Mouse (Mus musculus): Measurements from ENCODE around the gene Spg21. TPM values are rescaled to one million over a fixed set of nuclear protein-coding genes. Genes with fewer than 3 reads are reported as not detected.

Gene Spg21
- 85.9 and 92.8 TPM in 2 replicates for polyA plus RNA-seq (2014; fragmentation: Nextera tagmentation; extraction: Ambion mirVana)

DNA sequence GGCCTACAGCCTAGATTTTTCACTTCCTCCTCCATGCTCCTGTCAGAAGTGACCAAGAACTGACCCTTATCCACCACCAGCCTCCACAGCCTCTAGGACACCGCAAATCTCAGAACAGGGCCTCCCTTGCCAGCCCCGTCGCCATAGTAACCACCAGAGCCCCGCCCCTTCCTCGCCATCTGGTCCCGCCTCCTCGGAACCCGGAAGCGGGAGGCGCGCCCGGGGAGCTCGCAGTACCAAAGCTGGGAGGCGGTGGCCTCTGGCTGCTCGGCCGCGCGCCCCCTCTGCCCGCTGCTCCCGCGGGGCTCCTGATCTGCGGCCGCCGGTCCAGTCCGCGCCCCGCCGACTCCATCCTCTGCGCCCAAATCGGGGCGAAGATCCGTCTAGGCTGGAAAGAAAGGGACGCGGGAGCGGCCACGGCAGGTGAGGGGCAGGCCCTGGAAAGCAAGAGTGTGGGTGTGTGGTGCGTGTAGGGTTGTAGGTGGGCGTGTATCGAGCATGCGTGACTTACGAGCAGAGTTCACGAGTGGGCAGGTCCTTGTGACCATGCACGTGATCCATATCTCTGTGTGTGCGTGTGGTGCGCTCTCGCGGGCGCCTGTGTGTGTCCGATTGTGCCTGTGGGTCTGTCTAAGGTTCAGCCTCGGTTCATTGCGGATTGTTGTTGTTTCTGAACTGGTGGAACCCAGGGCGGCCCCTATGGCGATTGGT, at the start of gene Spg21:
TSS of gene Spg21 (plus strand) at position 216 of the 711 bp plus-strand sequence.
- Histone ChIP-seq H3K9ac (ENCODE audit: low read length) (peak within 1 kb of the TSS; percentile 79), H3K4me1 (replicated peaks; ENCODE audit: control insufficient read depth, insufficient read depth, low read length) (peaks cover 15% of the 10 kb centered on the region), H3K4me3 (ENCODE audit: low read depth, low read length) (peak within 1 kb of the TSS; percentile 95), H3K9me3 (ENCODE audit: control insufficient read depth, low read length) (no peaks in the 10 kb centered on the region), H3K27me3 (replicated peaks; ENCODE audit: control insufficient read depth, insufficient read depth, low read length) (no peaks in the 10 kb centered on the region), H3K4me2 (ENCODE audit: low read length) (peak within 1 kb of the TSS; percentile 70), H3K27ac (ENCODE audit: low read depth) (peak within 1 kb of the TSS; percentile 79), H3K36me3 (ENCODE audit: control insufficient read depth, insufficient read depth, low read length) (no peaks in the 10 kb centered on the region; the same call in 1 of the 2 replicates)
- DNase-seq (ENCODE audit: low spot score) (peak; percentile 99), ATAC-seq (replicated peaks; ENCODE audit: low FRiP score, low TSS enrichment, low read depth) (peak; percentile 98)
- WGBS: under 1% methylated on average over 48 of the region's 53 CpGs

DNA sequence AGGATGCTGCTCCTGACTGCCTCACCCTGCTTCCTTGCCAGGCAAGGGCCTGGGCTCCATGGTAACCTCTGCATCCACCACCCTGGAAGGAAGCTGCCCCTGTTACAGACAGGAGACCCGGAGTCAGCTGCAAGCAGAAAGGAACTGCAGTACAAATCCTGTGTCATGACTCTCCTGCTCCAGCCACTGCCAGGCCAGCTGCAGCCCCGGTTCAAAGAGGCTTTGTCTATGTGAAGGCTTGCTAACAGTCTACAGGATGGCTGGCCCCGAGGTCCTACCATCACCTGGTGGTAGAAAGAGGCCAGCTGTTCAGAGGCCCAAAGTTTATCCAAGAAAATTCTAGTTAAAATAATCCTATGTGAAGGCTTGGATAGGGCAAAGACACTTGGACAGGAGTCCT, 49.4 kb upstream of the Spg21 start:
- DNase-seq (ENCODE audit: low spot score): no peak
- no peak overlapping the region for H3K27ac ChIP-seq (ENCODE audit: low read depth)

DNA sequence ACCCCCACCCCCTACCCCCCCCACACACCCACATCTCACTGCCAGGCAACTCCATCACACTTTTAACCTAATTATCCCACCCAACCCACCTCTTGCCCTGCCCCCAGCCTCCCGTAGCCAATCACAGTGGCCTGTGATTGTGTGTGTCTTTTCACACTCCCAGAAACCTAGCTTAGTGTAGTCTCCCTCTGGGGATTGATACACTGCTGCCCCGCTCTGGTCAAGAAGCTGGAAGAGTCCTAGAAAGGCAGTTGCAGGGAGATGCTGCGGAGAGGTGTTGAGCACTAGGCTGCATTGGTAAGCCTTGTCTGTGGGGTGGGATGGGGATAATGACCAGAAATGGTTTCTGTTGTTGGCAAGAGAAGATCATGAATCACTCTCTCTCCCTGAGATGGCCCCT, 43.0 kb upstream of the Spg21 start:
- H3K36me3 ChIP-seq (ENCODE audit: control insufficient read depth, insufficient read depth, low read length): no peaks in the 10 kb centered on the region
- WGBS: 23% methylated on average over 3 of the region's 3 CpGs
- DNase-seq (ENCODE audit: low spot score) (no peak), ATAC-seq (replicated peaks; ENCODE audit: low FRiP score, low TSS enrichment, low read depth) (no peak)
- no peaks in the 10 kb centered on the region for H3K9me3 ChIP-seq (ENCODE audit: control insufficient read depth, low read length)
- no peak overlapping the region for H3K4me2 ChIP-seq (ENCODE audit: low read length)
- no peak overlapping the region for H3K27ac ChIP-seq (ENCODE audit: low read depth)
- no peaks in the 10 kb centered on the region for H3K4me1 ChIP-seq (replicated peaks; ENCODE audit: control insufficient read depth, insufficient read depth, low read length)
- no peak overlapping the region for H3K9ac ChIP-seq (ENCODE audit: low read length)
- peaks cover 12% of the 10 kb centered on the region; the same call in 1 of the 2 replicates for H3K27me3 ChIP-seq (replicated peaks; ENCODE audit: control insufficient read depth, insufficient read depth, low read length)
- H3K4me3 ChIP-seq (ENCODE audit: low read depth, low read length): no peak overlapping the region

More for the DNA sequence above, 49.4 kb upstream of the Spg21 start:
- Histone ChIP-seq H3K9me3 (ENCODE audit: control insufficient read depth, low read length) (no peaks in the 10 kb centered on the region), H3K4me3 (ENCODE audit: low read depth, low read length) (no peak overlapping the region), H3K4me2 (ENCODE audit: low read length) (no peak overlapping the region), H3K9ac (ENCODE audit: low read length) (no peak overlapping the region), H3K36me3 (ENCODE audit: control insufficient read depth, insufficient read depth, low read length) (no peaks in the 10 kb centered on the region), H3K27me3 (replicated peaks; ENCODE audit: control insufficient read depth, insufficient read depth, low read length) (peaks cover 15% of the 10 kb centered on the region), H3K4me1 (replicated peaks; ENCODE audit: control insufficient read depth, insufficient read depth, low read length) (no peaks in the 10 kb centered on the region)
- 56% methylated on average over 3 of the region's 3 CpGs for WGBS
- ATAC-seq (replicated peaks; ENCODE audit: low FRiP score, low TSS enrichment, low read depth): no peak

DNA sequence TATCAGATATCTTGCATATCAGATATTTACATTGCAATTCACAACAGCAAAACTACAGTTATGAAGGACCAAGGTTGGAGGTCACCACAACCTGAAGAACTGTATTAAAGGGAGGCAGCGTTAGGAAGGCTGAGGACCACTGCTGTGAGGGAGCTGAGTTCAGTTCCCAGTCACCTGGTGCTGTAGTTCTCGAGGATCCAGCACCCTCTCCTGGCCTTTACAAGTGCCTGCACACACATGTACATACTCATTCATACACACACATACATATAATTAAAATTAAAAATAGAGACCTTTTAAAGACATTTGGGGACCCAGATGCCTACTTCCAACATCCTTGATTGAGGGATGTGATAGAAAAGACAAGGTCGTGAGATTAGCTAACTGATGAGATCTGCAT, 41.1 kb upstream of the Spg21 start:
- Histone ChIP-seq H3K9ac (ENCODE audit: low read length) (no peak overlapping the region), H3K4me1 (replicated peaks; ENCODE audit: control insufficient read depth, insufficient read depth, low read length) (no peaks in the 10 kb centered on the region), H3K27me3 (replicated peaks; ENCODE audit: control insufficient read depth, insufficient read depth, low read length) (0 out of 2 replicates have a peak, but pooled peaks cover 3% of the 10 kb centered on the region), H3K36me3 (ENCODE audit: control insufficient read depth, insufficient read depth, low read length) (no peaks in the 10 kb centered on the region), H3K9me3 (ENCODE audit: control insufficient read depth, low read length) (no peaks in the 10 kb centered on the region), H3K4me3 (ENCODE audit: low read depth, low read length) (no peak overlapping the region), H3K27ac (ENCODE audit: low read depth) (no peak overlapping the region), H3K4me2 (ENCODE audit: low read length) (no peak overlapping the region)
- DNase-seq (ENCODE audit: low spot score): no peak
- no peak for ATAC-seq (replicated peaks; ENCODE audit: low FRiP score, low TSS enrichment, low read depth)
- 80% methylated on average over 3 of the region's 3 CpGs for WGBS

DNA sequence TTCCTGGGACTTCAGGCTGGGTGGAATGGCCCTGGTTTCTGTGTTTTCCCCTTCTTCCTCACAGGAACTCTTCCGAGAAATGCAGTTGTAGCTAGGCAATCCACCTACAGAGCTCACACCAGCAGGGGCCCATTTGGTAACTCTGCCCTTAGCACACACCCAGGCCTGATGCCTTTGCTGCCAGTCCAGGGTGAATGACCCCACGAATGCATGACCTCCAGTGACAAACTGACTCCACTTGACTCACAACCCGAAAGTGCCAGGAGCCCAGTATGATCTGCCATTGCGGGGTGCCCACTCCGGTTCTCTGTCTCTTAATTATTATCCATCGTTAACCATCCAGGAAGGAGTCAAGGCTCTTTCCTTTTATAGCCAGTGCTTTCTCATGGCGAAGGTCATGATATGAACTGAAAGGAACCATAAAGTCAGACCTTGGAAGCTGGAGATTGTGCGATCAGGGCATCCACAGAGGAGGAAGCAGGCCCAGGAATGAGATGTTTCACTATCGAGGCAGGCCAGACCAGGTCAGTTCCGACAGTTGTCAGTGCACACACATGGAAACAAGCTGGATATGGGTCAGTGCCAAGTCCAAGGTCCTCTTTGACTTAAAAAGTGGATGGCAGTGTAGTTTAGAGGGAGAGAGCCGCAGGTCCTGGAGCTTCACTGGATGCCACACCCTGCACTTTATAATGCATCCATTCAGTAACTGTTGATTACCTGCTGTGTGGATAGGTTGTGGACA, 37.8 kb upstream of the Spg21 start, which contains the start of gene Slc51b:
TSS of gene Slc51b (minus strand) at position 196 of the 742 bp plus-strand sequence.
- DNase-seq (ENCODE audit: low spot score) (no peak), ATAC-seq (replicated peaks; ENCODE audit: low FRiP score, low TSS enrichment, low read depth) (no peak)
- H3K4me1 ChIP-seq (replicated peaks; ENCODE audit: control insufficient read depth, insufficient read depth, low read length): no peaks in the 10 kb centered on the region
- no peak within 1 kb of the TSS for H3K27ac ChIP-seq (ENCODE audit: low read depth)
- H3K4me3 ChIP-seq (ENCODE audit: low read depth, low read length): no peak within 1 kb of the TSS
- 69% methylated on average over 11 of the region's 11 CpGs for WGBS
- no peaks in the 10 kb centered on the region for H3K36me3 ChIP-seq (ENCODE audit: control insufficient read depth, insufficient read depth, low read length)
- no peaks in the 10 kb centered on the region for H3K27me3 ChIP-seq (replicated peaks; ENCODE audit: control insufficient read depth, insufficient read depth, low read length)
- H3K9me3 ChIP-seq (ENCODE audit: control insufficient read depth, low read length): no peaks in the 10 kb centered on the region
- H3K9ac ChIP-seq (ENCODE audit: low read length): no peak within 1 kb of the TSS
- H3K4me2 ChIP-seq (ENCODE audit: low read length): no peak within 1 kb of the TSS

DNA sequence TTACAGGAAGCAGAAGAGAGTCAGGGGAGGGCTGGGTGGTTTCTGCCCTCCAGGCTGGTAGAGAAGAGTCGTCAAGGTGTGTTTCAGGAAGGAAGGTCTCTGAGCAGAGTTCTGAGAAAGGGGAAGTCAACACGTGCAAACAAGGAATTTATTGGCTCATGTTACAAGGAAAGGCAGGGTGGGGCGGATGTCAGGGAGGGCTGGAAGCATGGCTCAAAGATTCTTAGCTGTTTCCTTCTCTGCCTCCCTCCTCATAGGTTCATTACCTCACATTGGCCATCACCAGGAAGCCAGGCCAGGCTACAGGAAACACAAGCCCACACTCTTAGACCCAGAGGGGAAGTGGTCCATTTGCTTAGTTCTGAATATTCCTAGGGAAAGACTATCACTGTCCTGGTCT, 36.4 kb upstream of the Spg21 start:
- Histone ChIP-seq H3K4me3 (ENCODE audit: low read depth, low read length) (no peak overlapping the region), H3K36me3 (ENCODE audit: control insufficient read depth, insufficient read depth, low read length) (no peaks in the 10 kb centered on the region), H3K27me3 (replicated peaks; ENCODE audit: control insufficient read depth, insufficient read depth, low read length) (no peaks in the 10 kb centered on the region), H3K9me3 (ENCODE audit: control insufficient read depth, low read length) (no peaks in the 10 kb centered on the region), H3K4me2 (ENCODE audit: low read length) (no peak overlapping the region), H3K4me1 (replicated peaks; ENCODE audit: control insufficient read depth, insufficient read depth, low read length) (no peaks in the 10 kb centered on the region), H3K9ac (ENCODE audit: low read length) (no peak overlapping the region), H3K27ac (ENCODE audit: low read depth) (no peak overlapping the region)
- ATAC-seq (replicated peaks; ENCODE audit: low FRiP score, low TSS enrichment, low read depth) (no peak), DNase-seq (ENCODE audit: low spot score) (no peak)
- WGBS: 20% methylated on average over 3 of the region's 3 CpGs

DNA sequence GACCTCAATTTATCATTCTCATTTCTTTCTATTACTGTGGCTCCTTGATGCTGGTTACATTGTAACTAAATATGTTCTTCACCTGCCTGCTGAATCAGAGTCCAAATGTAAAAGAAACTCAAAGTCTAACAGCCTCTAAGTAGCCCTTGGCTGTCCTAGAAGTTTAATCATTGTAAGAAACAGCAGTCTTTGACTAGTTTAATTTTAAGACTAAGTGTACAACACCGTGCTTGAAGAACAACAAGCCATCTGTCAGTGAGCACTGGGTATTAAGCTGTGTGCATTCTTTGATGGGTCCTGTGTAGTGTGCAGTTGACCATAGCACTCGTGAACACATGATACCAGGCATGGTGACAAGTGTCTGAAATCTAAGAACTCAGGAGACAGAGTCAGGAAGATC, 33.2 kb upstream of the Spg21 start:
- no peak for ATAC-seq (replicated peaks; ENCODE audit: low FRiP score, low TSS enrichment, low read depth)
- no peak overlapping the region for H3K27ac ChIP-seq (ENCODE audit: low read depth)
- no peaks in the 10 kb centered on the region for H3K4me1 ChIP-seq (replicated peaks; ENCODE audit: control insufficient read depth, insufficient read depth, low read length)
- no peak overlapping the region for H3K4me3 ChIP-seq (ENCODE audit: low read depth, low read length)
- H3K9me3 ChIP-seq (ENCODE audit: control insufficient read depth, low read length): no peaks in the 10 kb centered on the region
- H3K4me2 ChIP-seq (ENCODE audit: low read length): no peak overlapping the region
- H3K27me3 ChIP-seq (replicated peaks; ENCODE audit: control insufficient read depth, insufficient read depth, low read length): no peaks in the 10 kb centered on the region
- WGBS: 78% methylated on average over 2 of the region's 2 CpGs
- no peak overlapping the region for H3K9ac ChIP-seq (ENCODE audit: low read length)
- no peak for DNase-seq (ENCODE audit: low spot score)
- H3K36me3 ChIP-seq (ENCODE audit: control insufficient read depth, insufficient read depth, low read length): no peaks in the 10 kb centered on the region

DNA sequence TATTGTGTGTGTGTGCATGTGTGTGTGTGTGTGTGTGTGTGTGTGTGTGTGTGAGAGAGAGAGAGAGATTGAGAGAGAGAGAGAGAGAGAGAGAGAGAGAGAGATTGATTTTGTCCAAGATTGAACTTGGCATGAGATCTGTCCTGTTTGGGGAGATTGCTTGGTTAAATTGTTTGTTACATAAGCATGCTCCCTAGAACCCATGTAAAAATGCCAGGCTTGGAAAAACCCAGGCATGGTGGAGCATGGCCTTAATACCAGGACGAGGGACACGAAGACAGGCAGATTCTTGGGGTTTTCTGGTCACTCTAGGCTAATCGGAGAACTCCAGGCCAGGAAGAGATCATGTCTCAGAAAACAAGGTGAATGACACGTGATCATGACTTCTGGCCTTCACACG, 32.7 kb upstream of the Spg21 start:
- Histone ChIP-seq H3K36me3 (ENCODE audit: control insufficient read depth, insufficient read depth, low read length) (no peaks in the 10 kb centered on the region), H3K4me2 (ENCODE audit: low read length) (no peak overlapping the region), H3K27ac (ENCODE audit: low read depth) (no peak overlapping the region), H3K4me1 (replicated peaks; ENCODE audit: control insufficient read depth, insufficient read depth, low read length) (no peaks in the 10 kb centered on the region), H3K9me3 (ENCODE audit: control insufficient read depth, low read length) (no peaks in the 10 kb centered on the region), H3K9ac (ENCODE audit: low read length) (no peak overlapping the region), H3K4me3 (ENCODE audit: low read depth, low read length) (no peak overlapping the region), H3K27me3 (replicated peaks; ENCODE audit: control insufficient read depth, insufficient read depth, low read length) (no peaks in the 10 kb centered on the region; the same call in 1 of the 2 replicates)
- 89% methylated on average over 5 of the region's 5 CpGs for WGBS
- DNase-seq (ENCODE audit: low spot score) (no peak), ATAC-seq (replicated peaks; ENCODE audit: low FRiP score, low TSS enrichment, low read depth) (no peak)

Measured in intestine, embryonic 14.5 days (tissue).